Mouse (Mus musculus): ENCODE measurements around the gene Tanc1. TPM values are rescaled to one million over a fixed set of nuclear protein-coding genes. Genes with fewer than 3 reads are reported as not detected.

Gene Tanc1
- polyA plus RNA-seq, 1 experiment from 2014 or later, result 14.4 TPM

GRCm38 (mm10) chr2:59852916-59853315 is 241.1 kb downstream of the Tanc1 start:
- H3K9me3 ChIP-seq (ENCODE audit: control insufficient read depth, low read length), result no peaks in the 10 kb centered on the region
- 79% methylated on average over 11 of the region's 11 CpGs for WGBS
- H3K4me2 ChIP-seq (ENCODE audit: low read depth), result no peak overlapping the region
- DNase-seq (ENCODE audit: low spot score) (peak; percentile 11), ATAC-seq (ENCODE audit: insufficient read depth, low FRiP score, low TSS enrichment) (no peak)
- no peak overlapping the region for H3K4me3 ChIP-seq (ENCODE audit: low read depth, low read length)
- H3K36me3 ChIP-seq (ENCODE audit: control insufficient read depth, insufficient read depth, low read length), result no peaks in the 10 kb centered on the region; the same call in 1 of the 2 replicates
- no peaks in the 10 kb centered on the region for H3K27me3 ChIP-seq (ENCODE audit: control insufficient read depth, insufficient read depth, low read length)
- no peaks in the 10 kb centered on the region for H3K4me1 ChIP-seq (ENCODE audit: control insufficient read depth, insufficient read depth, low read length)
- H3K27ac ChIP-seq (ENCODE audit: low read depth, low read length), result no peak overlapping the region
- H3K9ac ChIP-seq (ENCODE audit: low read length), result no peak overlapping the region

GRCm38 (mm10) chr2:59853543-59853942 is 241.7 kb downstream of the Tanc1 start:
- no peaks in the 10 kb centered on the region for H3K27me3 ChIP-seq (ENCODE audit: control insufficient read depth, insufficient read depth, low read length)
- ATAC-seq (ENCODE audit: insufficient read depth, low FRiP score, low TSS enrichment), result no peak
- H3K36me3 ChIP-seq (ENCODE audit: control insufficient read depth, insufficient read depth, low read length), result no peaks in the 10 kb centered on the region; the same call in 1 of the 2 replicates
- no peaks in the 10 kb centered on the region for H3K4me1 ChIP-seq (ENCODE audit: control insufficient read depth, insufficient read depth, low read length)
- no peak overlapping the region for H3K9ac ChIP-seq (ENCODE audit: low read length)
- WGBS, result 96% methylated on average over 10 of the region's 10 CpGs
- no peak overlapping the region for H3K4me2 ChIP-seq (ENCODE audit: low read depth)
- peak; percentile 9 for DNase-seq (ENCODE audit: low spot score)
- no peak overlapping the region for H3K27ac ChIP-seq (ENCODE audit: low read depth, low read length)
- H3K9me3 ChIP-seq (ENCODE audit: control insufficient read depth, low read length), result no peaks in the 10 kb centered on the region
- no peak overlapping the region for H3K4me3 ChIP-seq (ENCODE audit: low read depth, low read length)

- Histone ChIP-seq H3K9me3 (ENCODE audit: control insufficient read depth, low read length) (no peaks in the 10 kb centered on the region), H3K27me3 (ENCODE audit: control insufficient read depth, insufficient read depth, low read length) (no peaks in the 10 kb centered on the region), H3K4me3 (ENCODE audit: low read depth, low read length) (no peak overlapping the region), H3K27ac (ENCODE audit: low read depth, low read length) (no peak overlapping the region), H3K36me3 (ENCODE audit: control insufficient read depth, insufficient read depth, low read length) (no peaks in the 10 kb centered on the region; the same call in 1 of the 2 replicates), H3K4me1 (ENCODE audit: control insufficient read depth, insufficient read depth, low read length) (no peaks in the 10 kb centered on the region), H3K4me2 (ENCODE audit: low read depth) (no peak overlapping the region), H3K9ac (ENCODE audit: low read length) (no peak overlapping the region)
- 61% methylated on average over 9 of the region's 9 CpGs for WGBS
- ATAC-seq (ENCODE audit: insufficient read depth, low FRiP score, low TSS enrichment) (no peak), DNase-seq (ENCODE audit: low spot score) (no peak)
Measured at GRCm38 (mm10) chr2:59854363-59854762, 242.5 kb downstream of the Tanc1 start.

- no peaks in the 10 kb centered on the region for H3K27me3 ChIP-seq (ENCODE audit: control insufficient read depth, insufficient read depth, low read length)
- no peak overlapping the region for H3K4me2 ChIP-seq (ENCODE audit: low read depth)
- no peak overlapping the region for H3K9ac ChIP-seq (ENCODE audit: low read length)
- H3K27ac ChIP-seq (ENCODE audit: low read depth, low read length), result no peak overlapping the region
- no peak for ATAC-seq (ENCODE audit: insufficient read depth, low FRiP score, low TSS enrichment)
- no peaks in the 10 kb centered on the region for H3K4me1 ChIP-seq (ENCODE audit: control insufficient read depth, insufficient read depth, low read length)
- DNase-seq (ENCODE audit: low spot score), result no peak
- H3K9me3 ChIP-seq (ENCODE audit: control insufficient read depth, low read length), result no peaks in the 10 kb centered on the region
- no peaks in the 10 kb centered on the region for H3K36me3 ChIP-seq (ENCODE audit: control insufficient read depth, insufficient read depth, low read length)
- WGBS, result 92% methylated on average over 6 of the region's 6 CpGs
- no peak overlapping the region for H3K4me3 ChIP-seq (ENCODE audit: low read depth, low read length)
Measured at GRCm38 (mm10) chr2:59862618-59863017, 250.8 kb downstream of the Tanc1 start.

DNA sequence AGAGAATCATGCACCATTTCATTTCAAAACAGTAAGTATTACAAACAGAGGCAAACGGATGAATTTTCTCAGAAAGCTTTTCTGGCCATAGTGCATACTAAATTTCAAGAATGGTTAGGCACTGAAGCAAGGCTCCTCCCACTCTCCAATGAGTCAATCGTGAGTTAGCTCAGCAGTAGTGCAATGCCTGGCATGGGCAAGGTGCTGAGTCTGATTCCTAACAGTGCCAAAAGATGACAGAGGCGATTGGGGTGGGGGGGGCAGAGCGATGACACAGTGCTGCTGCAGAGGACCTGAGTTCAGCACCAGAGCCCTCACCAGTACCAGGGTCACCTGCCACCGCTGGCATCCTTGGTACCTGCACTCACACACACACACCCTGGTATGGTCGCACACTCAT is 258.7 kb downstream of the Tanc1 start:
- H3K9me3 ChIP-seq (ENCODE audit: control insufficient read depth, low read length), result no peaks in the 10 kb centered on the region
- H3K4me1 ChIP-seq (ENCODE audit: control insufficient read depth, insufficient read depth, low read length), result no peaks in the 10 kb centered on the region
- no peak overlapping the region for H3K27ac ChIP-seq (ENCODE audit: low read depth, low read length)
- no peak overlapping the region for H3K4me3 ChIP-seq (ENCODE audit: low read depth, low read length)
- no peak overlapping the region for H3K4me2 ChIP-seq (ENCODE audit: low read depth)
- DNase-seq (ENCODE audit: low spot score) (no peak), ATAC-seq (ENCODE audit: insufficient read depth, low FRiP score, low TSS enrichment) (no peak)
- 0 out of 2 replicates have a peak, but pooled peaks cover 2% of the 10 kb centered on the region for H3K36me3 ChIP-seq (ENCODE audit: control insufficient read depth, insufficient read depth, low read length)
- no peak overlapping the region for H3K9ac ChIP-seq (ENCODE audit: low read length)
- no peaks in the 10 kb centered on the region for H3K27me3 ChIP-seq (ENCODE audit: control insufficient read depth, insufficient read depth, low read length)
- 91% methylated on average over 6 of the region's 6 CpGs for WGBS

GRCm38 (mm10) chr2:59876482-59876881 is 264.6 kb downstream of the Tanc1 start:
- DNase-seq (ENCODE audit: low spot score) (no peak), ATAC-seq (ENCODE audit: insufficient read depth, low FRiP score, low TSS enrichment) (no peak)
- 90% methylated on average over 15 of the region's 15 CpGs for WGBS
- Histone ChIP-seq H3K9me3 (ENCODE audit: control insufficient read depth, low read length) (no peaks in the 10 kb centered on the region), H3K4me2 (ENCODE audit: low read depth) (no peak overlapping the region), H3K36me3 (ENCODE audit: control insufficient read depth, insufficient read depth, low read length) (0 out of 2 replicates have a peak, but pooled peaks cover 2% of the 10 kb centered on the region), H3K4me3 (ENCODE audit: low read depth, low read length) (no peak overlapping the region), H3K4me1 (ENCODE audit: control insufficient read depth, insufficient read depth, low read length) (no peaks in the 10 kb centered on the region), H3K27me3 (ENCODE audit: control insufficient read depth, insufficient read depth, low read length) (no peaks in the 10 kb centered on the region), H3K27ac (ENCODE audit: low read depth, low read length) (no peak overlapping the region), H3K9ac (ENCODE audit: low read length) (no peak overlapping the region)

- Histone ChIP-seq H3K36me3 (ENCODE audit: control insufficient read depth, insufficient read depth, low read length) (0 out of 2 replicates have a peak, but pooled peaks cover 2% of the 10 kb centered on the region), H3K9ac (ENCODE audit: low read length) (no peak overlapping the region), H3K4me2 (ENCODE audit: low read depth) (no peak overlapping the region), H3K27ac (ENCODE audit: low read depth, low read length) (no peak overlapping the region), H3K4me3 (ENCODE audit: low read depth, low read length) (no peak overlapping the region), H3K4me1 (ENCODE audit: control insufficient read depth, insufficient read depth, low read length) (no peaks in the 10 kb centered on the region), H3K9me3 (ENCODE audit: control insufficient read depth, low read length) (no peaks in the 10 kb centered on the region), H3K27me3 (ENCODE audit: control insufficient read depth, insufficient read depth, low read length) (no peaks in the 10 kb centered on the region)
- DNase-seq (ENCODE audit: low spot score) (no peak), ATAC-seq (ENCODE audit: insufficient read depth, low FRiP score, low TSS enrichment) (no peak)
- 93% methylated on average over 4 of the region's 4 CpGs for WGBS
Measured at GRCm38 (mm10) chr2:59877335-59877734, 265.5 kb downstream of the Tanc1 start.

- Histone ChIP-seq H3K9me3 (ENCODE audit: control insufficient read depth, low read length) (no peaks in the 10 kb centered on the region), H3K27me3 (ENCODE audit: control insufficient read depth, insufficient read depth, low read length) (no peaks in the 10 kb centered on the region), H3K4me2 (ENCODE audit: low read depth) (no peak overlapping the region), H3K27ac (ENCODE audit: low read depth, low read length) (no peak overlapping the region), H3K4me1 (ENCODE audit: control insufficient read depth, insufficient read depth, low read length) (no peaks in the 10 kb centered on the region), H3K4me3 (ENCODE audit: low read depth, low read length) (no peak overlapping the region), H3K9ac (ENCODE audit: low read length) (no peak overlapping the region), H3K36me3 (ENCODE audit: control insufficient read depth, insufficient read depth, low read length) (no peaks in the 10 kb centered on the region)
- WGBS, result 77% methylated on average over 19 of the region's 19 CpGs
- ATAC-seq (ENCODE audit: insufficient read depth, low FRiP score, low TSS enrichment), result no peak
- DNase-seq (ENCODE audit: low spot score), result no peak
Measured at GRCm38 (mm10) chr2:59878221-59878620, 266.4 kb downstream of the Tanc1 start.

- Histone ChIP-seq H3K27me3 (ENCODE audit: control insufficient read depth, insufficient read depth, low read length) (no peaks in the 10 kb centered on the region), H3K4me2 (ENCODE audit: low read depth) (peak overlapping the region; percentile 79; the same call in 1 of the 2 replicates), H3K4me1 (ENCODE audit: control insufficient read depth, insufficient read depth, low read length) (no peaks in the 10 kb centered on the region), H3K9me3 (ENCODE audit: control insufficient read depth, low read length) (no peaks in the 10 kb centered on the region), H3K36me3 (ENCODE audit: control insufficient read depth, insufficient read depth, low read length) (no peaks in the 10 kb centered on the region), H3K27ac (ENCODE audit: low read depth, low read length) (no peak overlapping the region), H3K9ac (ENCODE audit: low read length) (no peak overlapping the region), H3K4me3 (ENCODE audit: low read depth, low read length) (no peak overlapping the region)
- WGBS, result 83% methylated on average over 6 of the region's 6 CpGs
- DNase-seq (ENCODE audit: low spot score) (no peak), ATAC-seq (ENCODE audit: insufficient read depth, low FRiP score, low TSS enrichment) (no peak)
Measured at GRCm38 (mm10) chr2:59881404-59881803, 269.6 kb downstream of the Tanc1 start.

All from neural tube, embryonic 11.5 days (tissue).